Mouse (Mus musculus) thymus, postnatal 0 days (tissue): ENCODE results near the gene Cldn22. TPM values are rescaled to one million over a fixed set of nuclear protein-coding genes. Genes with fewer than 3 reads are reported as not detected.
A peak's percentile ranks its signal among the peaks of the same experiment; 100 is the strongest.

ENCODE experiments used
- DNase-seq: peaks from one replicate; pipeline ENCODE4 v3.0.0-alpha.2; 2015; ENCODE audit warnings: low spot score
- polyA plus RNA-seq: library from polyadenylated mRNA; unstranded; fragments of >200 nt; fragmentation: Nextera tagmentation; extraction: Ambion mirVana; gene quantifications from 2 replicates; pipeline ENCODE4 v1.2.1, GENCODE M21; 2015

Cldn22 gene
- polyA plus RNA-seq, 1 experiment from 2014 or later = not detected

DNA sequence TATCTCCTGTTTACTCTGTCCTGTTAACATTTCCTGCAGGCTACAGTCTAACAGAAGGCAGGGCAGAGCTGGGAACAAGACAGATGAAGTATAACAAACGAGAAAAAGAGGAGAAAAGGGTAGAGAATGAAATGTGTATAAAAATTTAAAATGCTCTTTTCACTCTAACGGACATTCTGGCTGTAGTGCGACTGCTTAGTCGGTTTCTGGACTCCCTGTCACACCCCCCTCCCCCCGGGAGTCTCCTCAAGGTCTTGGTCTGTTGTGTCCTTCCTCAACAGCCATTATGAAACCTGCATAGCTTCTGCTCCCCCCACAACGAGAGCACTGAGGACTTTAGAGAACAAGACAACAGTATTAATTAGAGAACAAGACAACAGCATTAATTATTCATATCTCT is 8.3 kb downstream of the Cldn22 start:
- no peak for DNase-seq

DNA sequence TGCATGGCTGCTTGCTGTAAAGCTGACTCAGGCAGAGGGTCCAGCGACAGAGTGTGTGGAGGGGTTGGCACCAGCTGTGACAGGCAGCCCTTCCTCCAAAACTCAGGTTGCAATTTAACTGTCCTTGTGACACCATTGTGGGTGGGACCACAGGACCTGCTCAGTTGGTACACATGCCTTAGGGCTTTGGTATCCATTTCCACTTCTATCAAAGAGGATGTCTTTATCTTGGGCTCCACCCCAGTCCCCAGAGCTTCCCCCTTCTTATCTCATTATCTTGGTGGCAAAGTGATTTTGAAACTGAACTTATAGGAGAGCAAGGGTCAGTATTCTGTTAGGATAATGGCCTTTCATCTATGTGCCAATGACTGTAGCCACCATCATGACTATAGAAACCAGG is 9.7 kb downstream of the Cldn22 start:
- no peak for DNase-seq

DNA sequence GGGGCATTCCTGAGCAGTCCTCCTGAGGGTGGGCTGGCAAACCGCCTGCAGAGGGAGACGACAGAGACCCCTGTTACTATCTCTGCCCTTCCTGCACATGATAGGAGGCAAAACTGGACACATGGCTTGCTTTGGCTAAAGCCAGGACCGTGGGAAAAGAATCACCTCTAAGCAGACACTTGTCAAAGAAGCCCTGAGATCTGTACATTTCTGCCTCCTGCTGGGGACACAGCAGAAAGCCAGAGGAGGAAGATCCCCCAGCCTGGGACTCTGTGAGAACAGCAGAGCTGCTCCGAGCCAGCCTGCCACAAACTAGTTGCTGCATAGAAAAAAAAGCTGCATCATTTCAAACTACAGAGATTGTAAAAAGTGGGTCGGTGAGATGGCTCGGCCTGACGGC is 18.8 kb downstream of the Cldn22 start:
- no peak for DNase-seq

DNA sequence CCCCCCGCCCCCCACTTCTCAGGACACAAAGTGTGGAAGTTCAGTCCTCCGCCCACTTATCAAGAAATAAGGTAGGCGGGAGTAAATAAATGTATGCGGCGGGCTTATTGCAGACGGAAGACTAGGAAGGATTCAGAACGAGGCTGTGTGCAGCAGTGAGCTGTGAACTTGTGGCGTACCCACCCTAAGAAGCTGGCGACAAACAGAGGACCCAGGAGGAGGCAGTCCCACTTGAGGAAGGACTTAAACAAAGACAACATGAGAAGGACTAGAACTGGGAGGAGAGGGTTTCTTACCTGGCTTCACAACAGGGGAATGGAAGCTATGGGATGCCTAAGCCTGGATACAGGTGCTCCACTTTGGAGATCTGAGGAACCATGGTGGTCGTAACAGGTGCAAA is 19.4 kb downstream of the Cldn22 start:
- no peak for DNase-seq

DNA sequence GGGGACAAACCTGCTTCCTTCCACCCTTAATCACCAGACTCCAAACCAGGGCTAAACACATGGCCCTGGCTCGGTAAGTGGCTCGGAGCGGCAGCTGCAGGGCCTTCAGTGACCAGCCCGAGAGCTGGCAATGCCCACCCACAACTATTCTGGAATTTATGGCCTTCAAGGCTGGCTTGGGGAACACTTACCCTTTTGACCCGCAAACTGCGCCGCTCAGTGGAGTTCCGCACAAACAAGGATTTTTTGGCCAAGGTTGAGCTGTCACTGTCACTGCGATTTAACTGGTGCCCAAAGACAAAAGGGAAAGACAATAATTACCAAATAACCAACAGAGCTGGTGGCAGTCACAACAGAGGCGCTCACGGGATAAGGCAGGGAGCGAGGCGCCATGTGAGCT is 21.7 kb downstream of the Cldn22 start:
- no peak for DNase-seq

DNA sequence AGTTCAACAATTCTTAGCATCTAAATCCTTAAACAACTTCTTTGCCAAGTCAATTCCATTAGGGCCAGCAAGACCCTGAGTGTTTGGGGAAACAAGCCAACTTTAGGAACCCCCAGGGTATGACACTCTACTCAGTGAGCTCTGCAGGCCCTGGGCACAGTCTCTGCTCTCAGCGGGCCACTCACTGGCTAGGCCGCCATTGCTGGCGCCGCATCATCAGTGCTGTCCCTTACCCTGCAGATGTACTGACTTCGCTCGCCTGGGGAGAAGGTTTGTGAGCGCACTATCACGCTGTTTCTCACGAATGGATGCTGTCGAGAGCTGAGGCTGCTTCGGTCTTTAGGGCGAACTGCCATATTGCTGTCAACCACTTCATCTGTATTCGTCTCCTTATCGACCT is 22.9 kb downstream of the Cldn22 start:
- DNase-seq = no peak

DNA sequence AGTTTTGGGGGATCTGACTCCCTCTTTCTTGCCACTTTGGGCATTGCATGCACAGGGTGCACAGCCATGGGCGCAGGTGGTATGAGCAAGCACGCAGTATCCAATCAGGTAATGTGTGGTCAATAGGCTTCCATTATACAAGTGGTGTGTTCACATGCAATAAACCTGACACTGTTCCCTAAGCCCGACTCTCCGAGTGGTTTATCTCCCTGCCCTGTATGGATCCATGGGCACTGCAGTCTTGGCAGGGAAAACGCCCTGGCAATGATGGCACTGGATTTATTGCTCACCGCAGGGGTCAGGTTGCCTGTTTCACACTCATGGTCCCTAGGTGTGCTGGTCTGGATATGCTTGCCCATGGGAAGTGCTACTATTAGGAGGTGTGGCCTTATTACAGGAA is 23.6 kb downstream of the Cldn22 start:
- no peak for DNase-seq

DNA sequence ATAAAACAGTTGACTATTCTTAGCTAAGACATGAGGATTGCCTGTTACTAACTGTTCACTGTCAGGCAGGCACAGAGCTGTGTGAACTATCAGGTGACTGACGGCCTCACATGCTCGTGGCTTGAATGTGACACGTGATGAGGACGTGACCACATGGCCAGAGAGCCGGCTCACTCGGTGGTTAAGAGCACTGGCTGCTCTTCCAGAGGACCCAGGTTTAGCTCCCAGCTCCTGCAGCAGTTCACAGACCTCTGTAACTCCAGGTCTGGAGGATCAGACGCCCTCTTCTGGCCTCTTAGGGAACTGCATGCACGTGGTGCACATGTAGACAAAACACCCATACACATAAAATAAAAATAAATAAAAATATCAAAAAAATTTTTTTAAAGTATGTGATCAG is 25.6 kb downstream of the Cldn22 start:
- peak; percentile 7 for DNase-seq

GRCm38 (mm10) chr8:47851824-47852502 is 27.7 kb downstream of the Cldn22 start:
- peak; percentile 36 for DNase-seq

GRCm38 (mm10) chr8:47852737-47853136 is 28.5 kb downstream of the Cldn22 start:
- peak; percentile 7 for DNase-seq

GRCm38 (mm10) chr8:47853356-47853755 is 29.1 kb downstream of the Cldn22 start:
- no peak for DNase-seq

DNA sequence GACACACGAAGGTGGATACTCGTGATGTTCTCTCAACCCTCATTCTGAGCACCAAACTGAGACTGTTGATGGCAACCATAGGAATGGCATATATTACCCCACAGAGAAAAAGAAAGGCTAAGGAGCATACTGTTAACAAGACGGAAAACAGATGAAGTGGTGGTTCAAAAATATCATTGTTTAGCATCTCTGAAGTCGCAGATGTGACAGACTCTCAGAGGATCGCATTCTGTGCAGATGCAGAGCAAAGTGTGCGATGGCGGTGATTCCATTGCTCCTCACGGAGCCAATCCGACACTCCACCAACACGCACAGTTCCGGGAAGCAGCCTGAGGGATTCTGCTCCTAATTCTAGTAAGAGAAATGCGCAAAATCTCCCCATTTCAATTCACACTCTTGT is 35.0 kb downstream of the Cldn22 start:
- no peak for DNase-seq

- DNase-seq = no peak
Measured at GRCm38 (mm10) chr8:47866568-47866967, 42.3 kb downstream of the Cldn22 start.

GRCm38 (mm10) chr8:47867067-47867466 is 42.8 kb downstream of the Cldn22 start:
- DNase-seq = peak; percentile 57

DNA sequence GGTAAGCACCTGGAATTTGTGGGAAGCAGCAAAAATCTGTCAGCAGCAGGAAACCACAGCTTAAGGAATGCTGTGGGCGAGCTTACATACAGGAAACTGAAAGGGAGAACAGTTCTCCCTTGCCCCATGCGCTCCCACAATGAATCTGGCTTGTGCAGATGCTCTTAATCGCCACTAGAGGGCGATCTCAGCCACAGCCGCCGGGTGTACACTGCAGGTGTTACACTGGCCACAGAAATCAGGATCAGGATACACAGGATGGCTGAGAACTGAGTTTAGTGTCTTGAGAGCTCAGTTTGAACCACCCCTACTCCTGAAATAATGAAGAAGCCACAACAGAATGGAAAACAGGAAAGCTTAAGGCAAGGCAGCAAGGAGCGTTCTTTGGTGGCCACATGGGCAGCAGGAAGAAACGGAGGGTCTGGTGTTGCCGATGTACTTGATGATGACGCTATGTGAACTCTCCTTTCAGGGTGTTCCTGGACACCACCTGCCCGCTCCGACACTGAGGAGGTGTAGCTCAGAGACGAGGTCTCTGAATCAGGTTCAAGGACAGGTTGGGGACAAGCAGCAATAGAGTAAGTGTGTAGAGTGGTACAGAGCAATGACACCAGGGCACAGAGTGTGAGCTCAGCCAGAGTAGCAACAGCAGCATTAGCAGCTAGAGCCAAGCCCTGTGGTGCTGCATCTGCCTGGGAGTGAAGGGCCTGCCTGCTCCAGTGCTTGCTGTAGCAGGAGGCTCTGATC is 48.3 kb downstream of the Cldn22 start:
- DNase-seq = peak; percentile 46

DNA sequence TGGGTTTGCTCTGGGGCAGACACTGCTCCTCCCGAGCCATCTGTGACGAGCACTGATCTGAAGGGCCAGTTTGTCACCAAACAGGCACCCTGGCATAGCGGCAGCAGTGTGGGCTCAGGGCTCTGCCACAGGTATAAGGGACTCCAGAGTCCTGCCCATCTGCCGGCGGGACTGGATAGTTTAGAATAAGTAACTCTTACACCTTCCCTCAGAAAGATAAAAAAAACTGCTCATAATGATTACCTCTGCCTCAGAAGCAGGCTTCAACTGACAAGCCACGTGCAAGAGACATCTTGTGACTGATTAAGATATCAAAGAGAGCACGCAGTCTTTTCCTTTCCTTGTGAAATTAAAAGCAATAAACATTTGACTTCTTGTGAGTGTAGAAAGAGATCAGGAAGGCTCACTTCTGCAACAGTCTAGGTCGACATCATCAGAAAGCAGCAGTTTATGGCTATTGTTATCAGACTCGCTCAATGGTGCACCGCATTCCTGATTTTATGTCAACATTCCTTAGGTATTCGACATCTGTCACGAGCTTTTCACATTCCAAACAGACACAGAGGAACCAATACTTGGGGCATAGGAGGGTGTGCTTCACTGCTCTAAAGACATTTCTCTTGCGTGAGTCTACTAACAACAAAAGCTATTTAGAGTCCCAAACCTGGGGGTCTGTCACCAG is 50.4 kb downstream of the Cldn22 start:
- no peak for DNase-seq

Other genes starting within 250 kb of the Cldn22 start
- 16.9 and 21.5 TPM in 2 replicates for gene Ing2, start 148.9 kb upstream of the Cldn22 start, polyA plus RNA-seq
- gene Cdkn2aip, start 110.5 kb upstream of the Cldn22 start, polyA plus RNA-seq = 36.1 and 36.5 TPM in 2 replicates
- gene Cldn24, start 2.3 kb upstream of the Cldn22 start, polyA plus RNA-seq = not detected in 2 replicates
- 1.3 and 1.8 TPM in 2 replicates for gene Wwc2, start 166.4 kb downstream of the Cldn22 start, polyA plus RNA-seq